Mouse (Mus musculus): ENCODE measurements around the gene C1qtnf5. TPM values are rescaled to one million over a fixed set of nuclear protein-coding genes. Genes with fewer than 3 reads are reported as not detected.
A peak's percentile ranks its signal among the peaks of the same experiment; 100 is the strongest.

Gene C1qtnf5
- polyA plus RNA-seq, 1 experiment from 2014 or later = 1.3 TPM

DNA sequence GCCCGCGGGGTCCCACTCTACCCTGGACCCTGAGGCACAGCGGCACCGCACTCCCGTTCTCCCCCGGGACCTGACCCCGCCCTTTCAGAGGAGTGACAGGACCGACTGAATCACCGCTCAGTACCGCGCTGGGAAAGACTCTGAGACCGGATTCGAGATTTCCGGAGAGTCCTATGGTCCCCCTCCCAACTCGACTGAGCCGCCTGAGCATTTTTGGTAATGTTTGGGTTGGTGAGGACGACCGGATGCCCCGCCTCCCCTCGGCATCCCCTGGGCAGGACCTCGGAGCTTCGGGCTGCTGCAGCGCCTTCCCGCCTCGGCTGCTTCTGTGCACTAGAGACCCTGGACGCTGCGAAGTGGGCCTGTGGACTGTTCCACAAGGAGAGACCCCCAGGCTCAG lies 23.0 kb downstream of the C1qtnf5 start:
- H3K27me3 ChIP-seq (ENCODE audit: insufficient read depth, low read length) = peaks cover 45% of the 10 kb centered on the region
- DNase-seq = peak; percentile 68

GRCm38 (mm10) chr9:44130581-44131275 lies 23.7 kb downstream of the C1qtnf5 start:
- no peak for DNase-seq
- WGBS (ENCODE audit: insufficient replicate concordance) = 13% methylated on average over 19 of the region's 19 CpGs
- H3K4me3 ChIP-seq (ENCODE audit: low read depth, low read length) = peak overlapping the region; percentile 33; the same call in 1 of the 2 replicates

More for the DNA sequence above, 23.0 kb downstream of the C1qtnf5 start:
- Histone ChIP-seq H3K4me3 (ENCODE audit: low read depth, low read length) (peak overlapping the region; percentile 33), H3K9me3 (ENCODE audit: low read length) (no peaks in the 10 kb centered on the region), H3K4me1 (ENCODE audit: insufficient read depth) (peaks cover 32% of the 10 kb centered on the region), H3K27ac (ENCODE audit: low read depth) (peak overlapping the region; percentile 81), H3K4me2 (ENCODE audit: low read depth, low read length) (peak overlapping the region; percentile 71), H3K9ac (replicated peaks) (peak overlapping the region; percentile 37; the same call in 1 of the 2 replicates), H3K36me3 (replicated peaks; ENCODE audit: insufficient read depth, low read length) (no peaks in the 10 kb centered on the region)
- ATAC-seq = peak; percentile 58
- TF ChIP-seq CTCF (IDR thresholded peaks at IDR 0.05; ENCODE audit: low read depth) (no peak), EP300 (IDR thresholded peaks at IDR 0.05; ENCODE audit: low read depth) (no peak)
- WGBS (ENCODE audit: insufficient replicate concordance) = 2% methylated on average over 27 of the region's 27 CpGs

DNA sequence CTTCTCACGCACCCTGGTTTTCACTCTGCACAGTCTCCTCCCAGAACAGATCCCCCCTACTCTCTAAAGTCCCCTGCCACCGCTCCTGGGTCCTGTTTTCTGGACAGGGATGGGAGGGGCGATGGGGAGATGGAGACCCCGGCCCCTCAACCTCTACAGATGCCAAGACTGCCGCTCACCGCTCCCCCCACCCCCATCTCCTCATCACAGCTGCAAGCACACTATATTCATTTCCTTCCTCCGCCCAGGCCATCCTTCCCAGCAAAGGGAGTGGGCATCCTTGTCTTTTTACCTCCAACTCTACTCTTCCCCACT lies 24.2 kb downstream of the C1qtnf5 start:
- Histone ChIP-seq H3K9me3 (ENCODE audit: low read length) (no peaks in the 10 kb centered on the region), H3K36me3 (replicated peaks; ENCODE audit: insufficient read depth, low read length) (no peaks in the 10 kb centered on the region), H3K4me2 (ENCODE audit: low read depth, low read length) (no peak overlapping the region), H3K27ac (ENCODE audit: low read depth) (peak overlapping the region; percentile 80), H3K9ac (replicated peaks) (no peak overlapping the region), H3K4me3 (ENCODE audit: low read depth, low read length) (no peak overlapping the region), H3K4me1 (ENCODE audit: insufficient read depth) (peaks cover 31% of the 10 kb centered on the region), H3K27me3 (ENCODE audit: insufficient read depth, low read length) (peaks cover 57% of the 10 kb centered on the region)
- ATAC-seq = no peak
- WGBS (ENCODE audit: insufficient replicate concordance) = 34% methylated on average over 7 of the region's 7 CpGs
- TF ChIP-seq CTCF (IDR thresholded peaks at IDR 0.05; ENCODE audit: low read depth) (no peak), EP300 (IDR thresholded peaks at IDR 0.05; ENCODE audit: low read depth) (no peak)
- no peak for DNase-seq

More at GRCm38 (mm10) chr9:44130581-44131275, 23.7 kb downstream of the C1qtnf5 start:
- Histone ChIP-seq H3K36me3 (replicated peaks; ENCODE audit: insufficient read depth, low read length) (no peaks in the 10 kb centered on the region), H3K27me3 (ENCODE audit: insufficient read depth, low read length) (peaks cover 52% of the 10 kb centered on the region), H3K27ac (ENCODE audit: low read depth) (peak overlapping the region; percentile 80), H3K4me1 (ENCODE audit: insufficient read depth) (peaks cover 33% of the 10 kb centered on the region), H3K9ac (replicated peaks) (no peak overlapping the region), H3K4me2 (ENCODE audit: low read depth, low read length) (peak overlapping the region; percentile 71), H3K9me3 (ENCODE audit: low read length) (no peaks in the 10 kb centered on the region)
- peak; percentile 43 for ATAC-seq
- TF ChIP-seq CTCF (IDR thresholded peaks at IDR 0.05; ENCODE audit: low read depth) (no peak), EP300 (IDR thresholded peaks at IDR 0.05; ENCODE audit: low read depth) (no peak)

DNA sequence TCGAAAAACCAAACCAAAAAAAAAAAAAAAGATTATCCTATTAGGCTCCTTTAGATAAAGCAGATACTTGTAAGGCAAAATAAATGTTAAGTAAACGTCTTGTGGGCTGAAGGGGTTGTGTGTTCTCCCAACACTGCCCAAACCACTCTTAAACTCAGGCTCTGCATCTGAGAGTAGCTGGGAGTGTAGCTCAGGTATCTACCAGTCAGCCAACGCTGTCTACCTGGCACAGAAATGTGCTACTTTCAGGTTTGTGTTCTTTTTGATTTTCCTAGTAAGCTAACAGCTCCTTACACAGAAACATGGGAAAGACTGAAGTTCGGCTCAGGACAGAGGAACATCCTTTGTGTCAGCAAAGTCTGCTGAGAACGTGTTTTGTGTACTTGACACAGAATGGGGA lies 25.2 kb downstream of the C1qtnf5 start:
- Histone ChIP-seq H3K9ac (replicated peaks) (no peak overlapping the region), H3K4me2 (ENCODE audit: low read depth, low read length) (no peak overlapping the region), H3K4me1 (ENCODE audit: insufficient read depth) (peaks cover 25% of the 10 kb centered on the region), H3K27ac (ENCODE audit: low read depth) (no peak overlapping the region), H3K36me3 (replicated peaks; ENCODE audit: insufficient read depth, low read length) (no peaks in the 10 kb centered on the region), H3K9me3 (ENCODE audit: low read length) (no peaks in the 10 kb centered on the region), H3K4me3 (ENCODE audit: low read depth, low read length) (no peak overlapping the region), H3K27me3 (ENCODE audit: insufficient read depth, low read length) (peaks cover 66% of the 10 kb centered on the region)
- DNase-seq (no peak), ATAC-seq (no peak)
- TF ChIP-seq EP300 (IDR thresholded peaks at IDR 0.05; ENCODE audit: low read depth) (no peak), CTCF (IDR thresholded peaks at IDR 0.05; ENCODE audit: low read depth) (no peak)
- 60% methylated on average over 5 of the region's 5 CpGs for WGBS (ENCODE audit: insufficient replicate concordance)

DNA sequence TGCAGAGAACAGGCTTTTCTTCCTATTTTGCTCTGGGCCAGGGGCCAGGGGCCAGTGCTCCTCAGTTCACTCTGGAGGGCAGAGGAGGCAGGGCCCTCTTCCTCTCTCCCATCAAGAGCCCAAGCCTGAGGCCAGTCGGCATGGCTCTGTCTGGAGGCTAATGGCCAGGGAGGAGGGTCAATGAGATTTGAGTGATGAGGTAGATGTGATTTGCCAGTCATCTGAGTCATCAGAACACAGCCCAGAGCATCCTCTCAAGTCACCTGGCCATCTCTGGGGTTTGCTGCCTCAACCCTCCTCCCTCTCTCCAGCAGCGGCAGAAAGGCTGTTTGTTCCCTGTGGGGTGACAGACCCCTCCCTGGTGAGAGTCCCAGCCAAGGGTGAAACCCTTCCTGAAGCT lies 26.2 kb downstream of the C1qtnf5 start:
- Histone ChIP-seq H3K27me3 (ENCODE audit: insufficient read depth, low read length) (peaks cover 65% of the 10 kb centered on the region), H3K4me1 (ENCODE audit: insufficient read depth) (peaks cover 25% of the 10 kb centered on the region), H3K9ac (replicated peaks) (no peak overlapping the region), H3K36me3 (replicated peaks; ENCODE audit: insufficient read depth, low read length) (no peaks in the 10 kb centered on the region), H3K4me3 (ENCODE audit: low read depth, low read length) (no peak overlapping the region), H3K27ac (ENCODE audit: low read depth) (no peak overlapping the region), H3K9me3 (ENCODE audit: low read length) (no peaks in the 10 kb centered on the region), H3K4me2 (ENCODE audit: low read depth, low read length) (peak overlapping the region; percentile 73)
- ATAC-seq (no peak), DNase-seq (no peak)
- TF ChIP-seq CTCF (IDR thresholded peaks at IDR 0.05; ENCODE audit: low read depth) (no peak), EP300 (IDR thresholded peaks at IDR 0.05; ENCODE audit: low read depth) (no peak)
- 30% methylated on average over 2 of the region's 2 CpGs for WGBS (ENCODE audit: insufficient replicate concordance)

DNA sequence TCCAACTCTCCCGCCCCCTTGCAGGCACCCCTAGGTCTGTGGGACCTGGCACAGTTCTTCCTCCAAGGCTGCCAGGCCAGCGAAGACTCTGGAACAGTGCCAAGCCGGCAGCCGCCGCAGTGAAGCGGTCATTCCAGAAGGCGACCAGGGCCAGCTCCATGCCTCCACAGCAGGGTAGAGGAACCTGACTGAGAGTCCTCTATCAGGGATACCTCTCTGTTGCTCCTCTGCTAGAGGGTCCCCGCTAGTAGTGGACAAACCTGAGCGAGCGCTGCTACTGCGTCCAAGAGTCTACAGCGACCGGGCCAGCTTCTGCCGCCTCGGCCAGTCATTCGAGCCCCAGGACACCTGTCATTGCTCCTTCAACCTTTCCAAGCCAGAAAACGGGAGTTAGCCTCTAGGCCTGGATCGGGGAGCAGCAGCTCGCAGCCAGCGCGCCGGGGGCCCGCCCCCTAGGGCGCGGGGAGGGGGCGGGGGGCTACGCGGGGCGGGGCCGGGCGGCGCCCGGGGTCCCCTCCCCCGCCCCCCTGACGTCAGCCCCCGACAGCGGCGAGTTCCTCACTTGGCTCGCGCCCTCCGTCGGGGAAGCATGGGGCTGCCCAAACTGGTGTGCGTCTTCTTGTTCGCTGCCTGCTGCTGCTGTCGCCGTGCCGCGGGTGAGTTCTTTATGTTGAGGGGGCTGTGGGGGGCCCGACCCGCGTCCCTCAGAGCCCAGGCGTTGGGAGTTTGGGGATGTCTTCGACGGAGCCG lies 27.2 kb downstream of the C1qtnf5 start, which contains the start of gene Mcam:
TSS of gene Mcam (plus strand) at position 369 of the 750 bp plus-strand sequence.
- 2% methylated on average over 50 of the region's 55 CpGs for WGBS (ENCODE audit: insufficient replicate concordance)
- Histone ChIP-seq H3K36me3 (replicated peaks; ENCODE audit: insufficient read depth, low read length) (no peaks in the 10 kb centered on the region), H3K9me3 (ENCODE audit: low read length) (no peaks in the 10 kb centered on the region), H3K4me2 (ENCODE audit: low read depth, low read length) (peak within 1 kb of the TSS; percentile 73), H3K9ac (replicated peaks) (peak within 1 kb of the TSS; percentile 47), H3K4me3 (ENCODE audit: low read depth, low read length) (peak within 1 kb of the TSS; percentile 50), H3K27me3 (ENCODE audit: insufficient read depth, low read length) (peaks cover 63% of the 10 kb centered on the region), H3K27ac (ENCODE audit: low read depth) (peak within 1 kb of the TSS; percentile 36; the same call in 1 of the 2 replicates), H3K4me1 (ENCODE audit: insufficient read depth) (peaks cover 23% of the 10 kb centered on the region)
- TF ChIP-seq EP300 (IDR thresholded peaks at IDR 0.05; ENCODE audit: low read depth) (no peak), CTCF (IDR thresholded peaks at IDR 0.05; ENCODE audit: low read depth) (no peak)
- DNase-seq (peak; percentile 50), ATAC-seq (peak; percentile 20; the same call in 1 of the 2 replicates)
